Mouse (Mus musculus) left cerebral cortex, postnatal 14 days (tissue): ENCODE data around the gene Htra1. TPM values are rescaled to one million over a fixed set of nuclear protein-coding genes. Genes with fewer than 3 reads are reported as not detected.

Experiments used
- DNase-seq, 2 experiments: peaks; one replicate each; pipeline ENCODE4 v3.0.0; 2021 to 2022; ENCODE audit warnings: low spot score in 2 of 2, mixed read lengths in 1 of 2
- intact Hi-C: fragments of 180-260 bp; cut with DNase I; formaldehyde crosslinking; loops from one replicate; pipeline ENCODE4 v1.15.1; 2025
- microRNA-seq, 2 experiments: library from miRNA; unstranded; fragments of <30 nt; microRNA quantifications; one replicate each; pipeline ENCODE4 v1.2.0; 2022
- total RNA-seq, 2 experiments: library from RNA; stranded (reverse); gene quantifications; 2 replicates each; pipeline ENCODE4 v1.2.3; 2021

The Htra1 gene
- total RNA-seq, 2 experiments from 2014 or later = 222 to 262 TPM

- DNase-seq = no peak
- intact Hi-C loops = no loop called here
Measured at GRCm38 (mm10) chr7:130988146-130988545, 52.2 kb downstream of the Htra1 start.

GRCm38 (mm10) chr7:130989371-130989770, 53.5 kb downstream of the Htra1 start:
- intact Hi-C loops = no loop called here
- DNase-seq = no peak

GRCm38 (mm10) chr7:130991174-130991789, 55.4 kb downstream of the Htra1 start:
- intact Hi-C loops = no loop called here
- no peak for DNase-seq

- peak in 1 of 2 experiments; percentile 35 for DNase-seq
- intact Hi-C loops = no loop called here
Measured at GRCm38 (mm10) chr7:130993907-130994306, 58.0 kb downstream of the Htra1 start.

- intact Hi-C loops = no loop called here
- no peak for DNase-seq
Measured at GRCm38 (mm10) chr7:131001976-131002726, 66.2 kb downstream of the Htra1 start.

- intact Hi-C loops = no loop called here
Measured at GRCm38 (mm10) chr7:131004071-131004470, 68.2 kb downstream of the Htra1 start.

GRCm38 (mm10) chr7:131007221-131007620, 71.3 kb downstream of the Htra1 start:
- intact Hi-C loops = no loop called here
- no peak for DNase-seq

More at GRCm38 (mm10) chr7:131004071-131004470, 68.2 kb downstream of the Htra1 start:
- no peak for DNase-seq

- intact Hi-C loops = no loop called here
- DNase-seq = no peak
Measured at GRCm38 (mm10) chr7:131009178-131009577, 73.3 kb downstream of the Htra1 start.

- intact Hi-C loops = no loop called here
- DNase-seq = no peak
Measured at GRCm38 (mm10) chr7:131011901-131012300, 76.0 kb downstream of the Htra1 start.

GRCm38 (mm10) chr7:131019181-131019580, 83.3 kb downstream of the Htra1 start:
- intact Hi-C loops = no loop called here
- no peak for DNase-seq

- intact Hi-C loops = no loop called here
Measured at GRCm38 (mm10) chr7:131024807-131025206, 88.9 kb downstream of the Htra1 start.

GRCm38 (mm10) chr7:131027557-131027956, 91.6 kb downstream of the Htra1 start:
- no peak for DNase-seq
- intact Hi-C loops = no loop called here

More at GRCm38 (mm10) chr7:131024807-131025206, 88.9 kb downstream of the Htra1 start:
- no peak for DNase-seq

- no peak for DNase-seq
- intact Hi-C loops = no loop called here
Measured at GRCm38 (mm10) chr7:131031755-131032154, 95.8 kb downstream of the Htra1 start, which contains the start of gene Dmbt1. Gene Dmbt1, plus strand, starts transcription at chr7:131032053.

Small RNA genes within 50 kb of the gene (microRNA-seq; reads per million reads assigned to microRNA genes)
- 1.3 to 2.7 reads per million in 2 experiments for gene Mir7061

Other genes starting within 250 kb of the Htra1 start
- under 1 TPM; 0.15 to 0.42 TPM for gene Btbd16, start 162.0 kb upstream of the Htra1 start, total RNA-seq
- gene Plekha1, start 70.4 kb upstream of the Htra1 start, total RNA-seq = 10 to 100 TPM; 92.6 to 98.0 TPM
- not detected for gene Dmbt1, start 95.9 kb downstream of the Htra1 start, total RNA-seq
- not detected for gene 4933402N03Rik, start 210.2 kb downstream of the Htra1 start, total RNA-seq
- not detected for gene 5430419D17Rik, start 238.3 kb downstream of the Htra1 start, total RNA-seq